Mouse (Mus musculus): ENCODE results near the gene Tiam1.

Gene Tiam1

GRCm38 (mm10) chr16:90143760-90144516 is at the start of gene Tiam1:
Gene Tiam1 (minus strand): TSS chr16:90143769.
- DNase-seq (ENCODE audit: low spot score) = peak; percentile 98

GRCm38 (mm10) chr16:90191289-90191688 is 47.7 kb upstream of the Tiam1 start:
- no peak for DNase-seq (ENCODE audit: low spot score)

GRCm38 (mm10) chr16:90187453-90187852 is 43.9 kb upstream of the Tiam1 start:
- DNase-seq (ENCODE audit: low spot score) = peak; percentile 50

- DNase-seq (ENCODE audit: low spot score) = peak; percentile 82
Measured at GRCm38 (mm10) chr16:90185928-90186588, 42.5 kb upstream of the Tiam1 start.

GRCm38 (mm10) chr16:90184135-90184534 is 40.6 kb upstream of the Tiam1 start:
- no peak for DNase-seq (ENCODE audit: low spot score)

GRCm38 (mm10) chr16:90181673-90182072 is 38.1 kb upstream of the Tiam1 start:
- DNase-seq (ENCODE audit: low spot score) = peak; percentile 70

- no peak for DNase-seq (ENCODE audit: low spot score)
Measured at GRCm38 (mm10) chr16:90180975-90181374, 37.4 kb upstream of the Tiam1 start.

- no peak for DNase-seq (ENCODE audit: low spot score)
Measured at GRCm38 (mm10) chr16:90179892-90180291, 36.3 kb upstream of the Tiam1 start.

- DNase-seq (ENCODE audit: low spot score) = no peak
Measured at GRCm38 (mm10) chr16:90178404-90178803, 34.8 kb upstream of the Tiam1 start.

GRCm38 (mm10) chr16:90177425-90177824 is 33.9 kb upstream of the Tiam1 start:
- no peak for DNase-seq (ENCODE audit: low spot score)

GRCm38 (mm10) chr16:90176472-90176871 is 32.9 kb upstream of the Tiam1 start:
- DNase-seq (ENCODE audit: low spot score) = no peak

GRCm38 (mm10) chr16:90171416-90171815 is 27.8 kb upstream of the Tiam1 start:
- no peak for DNase-seq (ENCODE audit: low spot score)

GRCm38 (mm10) chr16:90170676-90171075 is 27.1 kb upstream of the Tiam1 start:
- DNase-seq (ENCODE audit: low spot score) = no peak

- DNase-seq (ENCODE audit: low spot score) = no peak
Measured at GRCm38 (mm10) chr16:90169863-90170630, 26.5 kb upstream of the Tiam1 start.

- DNase-seq (ENCODE audit: low spot score) = peak; percentile 83
Measured at GRCm38 (mm10) chr16:90167646-90168045, 24.1 kb upstream of the Tiam1 start.

- no peak for DNase-seq (ENCODE audit: low spot score)
Measured at GRCm38 (mm10) chr16:90165435-90165834, 21.9 kb upstream of the Tiam1 start.

- no peak for DNase-seq (ENCODE audit: low spot score)
Measured at GRCm38 (mm10) chr16:90164942-90165341, 21.4 kb upstream of the Tiam1 start.

- no peak for DNase-seq (ENCODE audit: low spot score)
Measured at GRCm38 (mm10) chr16:90155080-90155479, 11.5 kb upstream of the Tiam1 start.

GRCm38 (mm10) chr16:90150820-90151219 is 7.3 kb upstream of the Tiam1 start:
- DNase-seq (ENCODE audit: low spot score) = peak; percentile 40

GRCm38 (mm10) chr16:90150126-90150525 is 6.6 kb upstream of the Tiam1 start:
- DNase-seq (ENCODE audit: low spot score) = no peak

- DNase-seq (ENCODE audit: low spot score) = peak; percentile 22
Measured at GRCm38 (mm10) chr16:90149335-90149734, 5.8 kb upstream of the Tiam1 start.

GRCm38 (mm10) chr16:90145244-90145643 is 1.7 kb upstream of the Tiam1 start:
- DNase-seq (ENCODE audit: low spot score) = no peak

GRCm38 (mm10) chr16:90144541-90144940 is 972 bp upstream of the Tiam1 start:
- DNase-seq (ENCODE audit: low spot score) = peak; percentile 21
